8 mouse cellular contexts compared by ENCODE assay signal in the genomic region with DNA sequence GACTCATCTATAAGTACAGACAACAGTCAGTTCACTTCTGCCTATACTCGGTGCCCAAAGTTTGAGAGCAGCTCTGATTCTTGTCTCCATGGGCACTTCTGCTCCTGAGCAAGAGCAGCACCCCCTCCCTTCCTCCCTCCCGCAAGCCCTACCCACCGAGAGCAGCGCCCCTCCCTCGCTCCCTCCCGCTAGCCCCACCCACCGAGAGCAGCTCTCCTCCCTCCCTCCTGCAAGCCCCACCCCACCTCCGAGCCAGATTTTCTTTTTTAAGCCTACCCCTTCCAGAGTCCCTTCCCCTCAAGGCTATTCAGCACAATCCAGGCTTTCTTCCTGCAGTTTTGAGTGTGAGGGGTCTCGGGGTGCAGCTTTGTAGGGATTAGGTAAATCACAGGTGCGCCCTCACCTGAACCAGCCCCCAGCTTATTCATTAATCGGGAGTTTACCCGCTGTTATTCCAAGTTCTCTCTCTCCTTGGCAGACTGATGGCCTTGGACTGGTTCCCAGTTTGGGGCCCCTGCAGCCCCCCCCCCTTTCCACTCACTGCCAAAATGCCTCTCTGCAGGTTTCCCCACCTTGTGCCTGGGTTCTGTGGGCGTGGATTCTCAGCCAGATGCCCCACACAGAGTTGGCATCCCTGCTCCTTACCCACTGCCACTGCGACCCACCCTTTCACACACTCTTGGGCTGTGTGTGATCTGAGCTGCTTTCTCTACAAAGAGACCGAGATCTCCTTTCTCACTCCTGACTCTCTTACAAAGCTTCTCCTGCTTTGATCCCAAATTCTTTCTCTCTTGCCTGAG.
DNase-seq lines count a peak whose midpoint lies in the region; ATAC-seq and TF ChIP-seq lines count a peak whose summit lies in the region.

No protein-coding gene starts in this region.

- peak; percentile 52 for DNase-seq in gastrocnemius, postnatal 14 days
- no peak for DNase-seq in gastrocnemius, adult 18-20 months (ENCODE audit: low spot score)
- peak; percentile 59 for DNase-seq in adrenal gland, postnatal 25 days
- peak; percentile 77 for DNase-seq in lung, postnatal 14 days
- DNase-seq in layer of hippocampus, postnatal 36 days = no peak

- H3K27me3 ChIP-seq in kidney, embryonic 16.5 days (ENCODE audit: insufficient read depth, low read length) = no peaks in the 10 kb centered on the region
- no peaks in the 10 kb centered on the region for H3K27me3 ChIP-seq in small intestine, adult 2 months (ENCODE audit: control insufficient read depth, insufficient read depth, low read length)

- TF ChIP-seq CTCF in small intestine, adult 2 months (IDR thresholded peaks at IDR 0.05; ENCODE audit: extremely low read depth, insufficient read length, insufficient replicate concordance, low read depth, low read length) = no peak

- peak overlapping the region; percentile 40 for H3K4me3 ChIP-seq in kidney, embryonic 16.5 days (ENCODE audit: low read length)
- H3K4me3 ChIP-seq in small intestine, adult 2 months (ENCODE audit: low read depth, low read length) = peak overlapping the region; percentile 55

- no peak; the same call in 1 of the 2 replicates for TF ChIP-seq POLR2A in small intestine, adult 2 months (IDR thresholded peaks at IDR 0.05; ENCODE audit: low read depth, low read length)

- H3K9me3 ChIP-seq in kidney, embryonic 16.5 days (ENCODE audit: low read length) = no peaks in the 10 kb centered on the region

- peaks cover 37% of the 10 kb centered on the region for H3K4me1 ChIP-seq in kidney, embryonic 16.5 days (ENCODE audit: insufficient read depth, low read length)
- H3K4me1 ChIP-seq in small intestine, adult 2 months (ENCODE audit: control insufficient read depth, insufficient read depth, insufficient read length, low read length) = peaks cover 30% of the 10 kb centered on the region

- H3K4me2 ChIP-seq in kidney, embryonic 16.5 days (replicated peaks; ENCODE audit: low read depth, low read length) = peak overlapping the region; percentile 55

- H3K36me3 ChIP-seq in kidney, embryonic 16.5 days (ENCODE audit: insufficient read depth, low read length) = no peaks in the 10 kb centered on the region
- no peaks in the 10 kb centered on the region for H3K36me3 ChIP-seq in small intestine, adult 2 months (ENCODE audit: control insufficient read depth, insufficient read depth, low read length)

- peak; percentile 80 for ATAC-seq in granulocyte monocyte progenitor cell, adult 5-6 weeks (replicated peaks; ENCODE audit: poor library complexity, severe bottlenecking)
- ATAC-seq in kidney, embryonic 16.5 days (ENCODE audit: low FRiP score, low TSS enrichment) = peak; percentile 84

- peak overlapping the region; percentile 65 for H3K9ac ChIP-seq in kidney, embryonic 16.5 days (replicated peaks; ENCODE audit: low read length)

- H3K27ac ChIP-seq in kidney, embryonic 16.5 days (ENCODE audit: low read length) = peak overlapping the region; percentile 79
- H3K27ac ChIP-seq in small intestine, adult 2 months (ENCODE audit: insufficient read depth, low read depth, low read length) = peak overlapping the region; percentile 89

- WGBS in kidney, embryonic 16.5 days = 6% methylated on average over 14 of the region's 15 CpGs
- WGBS in small intestine, adult 2 months = 3% methylated on average over 15 of the region's 15 CpGs

- intact Hi-C loops in gastrocnemius, postnatal 14 days (cut with DNase I; ENCODE audit: low total_unique reads) = no loop called here

Comparison
In these comparisons a context has a peak if more than half of its experiments do, and no peak if none do; other contexts are left out.
1. DNase-seq: peak in gastrocnemius, postnatal 14 days (single experiment), adrenal gland, postnatal 25 days (single experiment) and lung, postnatal 14 days (single experiment); none in gastrocnemius, adult 18-20 months (single experiment) and layer of hippocampus, postnatal 36 days (0 of 2).